Mouse (Mus musculus) MEL (cell line): Measurements from ENCODE around the gene Fam209. TPM values are rescaled to one million over a fixed set of nuclear protein-coding genes. Genes with fewer than 3 reads are reported as not detected.

Experiments
- DNase-seq: peaks from one replicate; pipeline ENCODE4 v3.0.0; 2011; ENCODE audit warnings: low read depth, low spot score
- H3K27ac ChIP-seq: 2 replicates; pipeline ENCODE4 v1.5.1; 2012; ENCODE audit warnings: low read depth, mild to moderate bottlenecking, control low read depth, low read length, moderate library complexity; ENCODE audit not compliant: control insufficient read depth
- H3K27me3 ChIP-seq, 2 experiments: fragments of 150-350 bp in 1 of 2; sonication (generic) in 1 of 2; 2 replicates each; pipeline ENCODE4 v1.6.1; 2012; ENCODE audit warnings: low read length in 2 of 2, mild to moderate bottlenecking in 2 of 2, improper control_type of control experiment in 1 of 2, moderate library complexity in 1 of 2; ENCODE audit not compliant: insufficient read depth in 2 of 2, control insufficient read depth in 1 of 2
- H3K36me3 ChIP-seq, 2 experiments: 2 replicates each; pipeline ENCODE4 v1.6.1; 2012 to 2014; ENCODE audit warnings: low read length in 2 of 2, improper control_type of control experiment in 1 of 2, inconsistent platforms in 1 of 2, mild to moderate bottlenecking in 1 of 2; ENCODE audit not compliant: insufficient read depth in 2 of 2, control insufficient read depth in 1 of 2
- H3K4me1 ChIP-seq, 2 experiments: fragments of 150-350 bp in 1 of 2; sonication (generic) in 1 of 2; 2 replicates each; pipeline ENCODE4 v1.6.1; 2012; ENCODE audit warnings: low read length in 2 of 2, improper control_type of control experiment in 1 of 2, mild to moderate bottlenecking in 1 of 2; ENCODE audit not compliant: insufficient read depth in 2 of 2, control insufficient read depth in 1 of 2
- H3K4me3 ChIP-seq, 2 experiments: fragments of 150-350 bp in 1 of 2; sonication (generic) in 1 of 2; 2 replicates each; pipeline ENCODE4 v1.5.1; 2012; ENCODE audit warnings: low read depth in 2 of 2, low read length in 2 of 2, mild to moderate bottlenecking in 2 of 2, moderate library complexity in 2 of 2, control low read depth in 1 of 2, improper control_type of control experiment in 1 of 2; ENCODE audit not compliant: control insufficient read depth in 1 of 2, insufficient read depth in 1 of 2
- H3K79me2 ChIP-seq: 2 replicates; pipeline ENCODE4 v1.6.1; 2012; ENCODE audit warnings: mild to moderate bottlenecking, low read length, moderate library complexity; ENCODE audit not compliant: control insufficient read depth, poor library complexity, insufficient read depth
- H3K9ac ChIP-seq: 2 replicates; pipeline ENCODE4 v1.6.1; 2012; ENCODE audit warnings: low read depth, mild to moderate bottlenecking, control low read depth, low read length, moderate library complexity; ENCODE audit not compliant: control insufficient read depth, poor library complexity, severe bottlenecking
- H3K9me3 ChIP-seq: fragments of 150-350 bp; sonication (generic); replicated peaks from 2 replicates; pipeline ENCODE4 v1.6.1; 2012; ENCODE audit warnings: mild to moderate bottlenecking, low read length, improper control_type of control experiment, moderate library complexity; ENCODE audit not compliant: insufficient read depth
- BHLHE40 ChIP-seq: IDR thresholded peaks from 2 replicates; pipeline ENCODE4 v1.6.1; 2012; ENCODE audit warnings: low read depth, mild to moderate bottlenecking, inconsistent platforms, low read length, improper control_type of control experiment, borderline replicate concordance
- E2F4 ChIP-seq: IDR thresholded peaks from 2 replicates; pipeline ENCODE4 v1.6.1; 2011; ENCODE audit warnings: low read depth, low read length, improper control_type of control experiment, borderline replicate concordance
- ELF1 ChIP-seq: IDR thresholded peaks from 2 replicates; pipeline ENCODE4 v1.6.1; 2014; ENCODE audit warnings: low read depth, mild to moderate bottlenecking, inconsistent platforms, low read length, improper control_type of control experiment, moderate library complexity
- EP300 ChIP-seq, 2 experiments: IDR thresholded peaks; 2 replicates each; pipeline ENCODE4 v1.6.1; 2011; ENCODE audit warnings: improper control_type of control experiment in 2 of 2, low read length in 2 of 2, low read depth in 1 of 2, mild to moderate bottlenecking in 1 of 2
- GATA1 ChIP-seq: IDR thresholded peaks from 2 replicates; pipeline ENCODE4 v1.6.1; 2011; ENCODE audit warnings: low read depth, low read length, improper control_type of control experiment
- HCFC1 ChIP-seq: IDR thresholded peaks from 2 replicates; pipeline ENCODE4 v1.6.1; 2012; ENCODE audit warnings: low read depth, mild to moderate bottlenecking, inconsistent platforms, low read length, improper control_type of control experiment, moderate library complexity
- JUND ChIP-seq: IDR thresholded peaks from 2 replicates; pipeline ENCODE4 v1.6.1; 2011; ENCODE audit warnings: low read depth, mild to moderate bottlenecking, improper control_type of control experiment, low read length
- MAFK ChIP-seq: IDR thresholded peaks from 2 replicates; pipeline ENCODE4 v1.6.1; 2011; ENCODE audit warnings: low read depth, mild to moderate bottlenecking, low read length, improper control_type of control experiment, borderline replicate concordance
- MAX ChIP-seq: IDR thresholded peaks from 2 replicates; pipeline ENCODE4 v1.6.1; 2011; ENCODE audit warnings: low read length, improper control_type of control experiment
- MXI1 ChIP-seq: IDR thresholded peaks from 2 replicates; pipeline ENCODE4 v1.6.1; 2011; ENCODE audit warnings: mild to moderate bottlenecking, low read depth, low read length, improper control_type of control experiment
- MYB ChIP-seq: IDR thresholded peaks from 2 replicates; pipeline ENCODE4 v1.6.1; 2011; ENCODE audit warnings: mild to moderate bottlenecking, low read depth, low read length, improper control_type of control experiment
- MYC ChIP-seq: IDR thresholded peaks from 2 replicates; pipeline ENCODE4 v1.6.1; 2011; ENCODE audit warnings: low read depth, mild to moderate bottlenecking, low read length, improper control_type of control experiment, moderate library complexity
- NELFE ChIP-seq: IDR thresholded peaks from 2 replicates; pipeline ENCODE4 v1.6.1; 2011; ENCODE audit warnings: low read depth, low read length, improper control_type of control experiment
- POLR2A ChIP-seq, 2 experiments: IDR thresholded peaks; 2 replicates each; pipeline ENCODE4 v1.6.1; 2011 to 2012; ENCODE audit warnings: low read length in 2 of 2, mild to moderate bottlenecking in 2 of 2, control low read depth in 1 of 2, improper control_type of control experiment in 1 of 2, low read depth in 1 of 2, moderate library complexity in 1 of 2; ENCODE audit not compliant: control insufficient read depth in 1 of 2, insufficient read depth in 1 of 2, poor library complexity in 1 of 2
- POLR2AphosphoS2 ChIP-seq: IDR thresholded peaks from 2 replicates; pipeline ENCODE4 v1.6.1; 2011; ENCODE audit warnings: low read length, improper control_type of control experiment
- SIN3A ChIP-seq: IDR thresholded peaks from 2 replicates; pipeline ENCODE4 v1.6.1; 2012; ENCODE audit warnings: low read length, improper control_type of control experiment, inconsistent platforms
- TAL1 ChIP-seq: IDR thresholded peaks from 2 replicates; pipeline ENCODE4 v1.6.1; 2012; ENCODE audit warnings: mild to moderate bottlenecking, inconsistent platforms, low read length, moderate library complexity, mixed read lengths
- TBP ChIP-seq: IDR thresholded peaks from 2 replicates; pipeline ENCODE4 v1.8.0; 2011; ENCODE audit warnings: low read depth, low read length, improper control_type of control experiment
- TCF12 ChIP-seq: IDR thresholded peaks from 2 replicates; pipeline ENCODE4 v1.6.1; 2014; ENCODE audit warnings: low read depth, mild to moderate bottlenecking, inconsistent platforms, low read length, improper control_type of control experiment, moderate library complexity
- UBTF ChIP-seq: IDR thresholded peaks from 2 replicates; pipeline ENCODE4 v1.6.1; 2012; ENCODE audit warnings: low read depth, mild to moderate bottlenecking, inconsistent platforms, low read length, improper control_type of control experiment, moderate library complexity, borderline replicate concordance; ENCODE audit not compliant: insufficient read depth
- USF2 ChIP-seq, 2 experiments: IDR thresholded peaks; 2 replicates each; pipeline ENCODE4 v1.6.1; 2011 to 2012; ENCODE audit warnings: improper control_type of control experiment in 2 of 2, low read length in 2 of 2, borderline replicate concordance in 1 of 2, inconsistent platforms in 1 of 2, low read depth in 1 of 2, mild to moderate bottlenecking in 1 of 2; ENCODE audit not compliant: insufficient read depth in 1 of 2
- ZC3H11A ChIP-seq: IDR thresholded peaks from 2 replicates; pipeline ENCODE4 v1.6.1; 2012; ENCODE audit warnings: low read depth, mild to moderate bottlenecking, inconsistent platforms, low read length, improper control_type of control experiment
- ZKSCAN1 ChIP-seq: IDR thresholded peaks from 2 replicates; pipeline ENCODE4 v1.6.1; 2012; ENCODE audit warnings: low read depth, mild to moderate bottlenecking, inconsistent platforms, low read length, improper control_type of control experiment, moderate library complexity
- ZMIZ1 ChIP-seq: IDR thresholded peaks from 2 replicates; pipeline ENCODE4 v1.6.1; 2012; ENCODE audit warnings: low read depth, mild to moderate bottlenecking, inconsistent platforms, low read length, improper control_type of control experiment, moderate library complexity
- polyA plus RNA-seq, 2 experiments: library from polyadenylated mRNA; stranded (reverse) in 1 of 2; unstranded in 1 of 2; fragments of >175 nt in 1 of 2; fragments of >200 nt in 1 of 2; gene quantifications; 2 replicates each; pipeline versions ENCODE4 v1.2.1 to v1.2.4; 2012; ENCODE audit warnings: low replicate concordance in 2 of 2, low read depth in 1 of 2; ENCODE audit not compliant: insufficient read length in 2 of 2, insufficient read depth in 1 of 2, missing spikeins in 1 of 2
- total RNA-seq: library from RNA; depleted of rRNA; stranded (reverse); fragments of 300-350 nt; gene quantifications from 2 replicates; pipeline ENCODE4 v1.2.3, GENCODE M21; 2012

The Fam209 gene
- total and polyA plus RNA-seq, 3 experiments: 0.31 to 0.65 TPM; not detected in 1

- no peaks in the 10 kb centered on the region for H3K79me2 ChIP-seq
- TF ChIP-seq EP300 (IDR thresholded peaks at IDR 0.05; ENCODE audit: low read depth in 1 of 2, low read length in 2 of 2) (no peak), ZKSCAN1 (peak; percentile 77; the same call in 1 of the 2 replicates)
- no peaks in the 10 kb centered on the region for H3K4me1 ChIP-seq
- no peaks in the 10 kb centered on the region for H3K9me3 ChIP-seq
- H3K36me3 ChIP-seq: no peaks in the 10 kb centered on the region; a peak in 1 of 4 replicates
- no peaks in the 10 kb centered on the region for H3K27me3 ChIP-seq
- no peak overlapping the region for H3K27ac ChIP-seq
- DNase-seq: no peak
- H3K9ac ChIP-seq: no peak overlapping the region
- H3K4me3 ChIP-seq: no peak overlapping the region
Observed at GRCm38 (mm10) chr2:172466427-172467132, 5.7 kb upstream of the Fam209 start.

DNA sequence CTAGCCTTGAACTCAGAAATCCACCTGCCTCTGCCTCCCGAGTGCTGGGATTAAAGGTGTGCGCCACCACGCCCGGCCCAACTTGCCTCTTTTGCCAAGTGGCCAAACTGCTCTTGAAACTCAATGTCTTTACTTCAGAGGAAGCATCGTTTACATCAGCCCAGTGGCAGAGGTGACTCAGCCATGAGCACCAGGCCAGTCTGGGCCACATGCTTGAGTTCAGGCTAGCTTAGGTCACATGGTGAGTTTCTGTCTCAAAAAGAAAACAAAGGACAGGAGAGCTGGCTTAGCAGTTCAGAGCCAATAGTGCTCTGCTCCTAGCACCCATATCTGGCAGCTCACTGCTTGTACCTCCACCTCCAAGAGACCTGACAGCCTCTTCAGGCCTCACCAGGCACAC lies 5.1 kb upstream of the Fam209 start:
- H3K27ac ChIP-seq: no peak overlapping the region
- H3K27me3 ChIP-seq: no peaks in the 10 kb centered on the region
- DNase-seq: no peak
- no peak overlapping the region for H3K9ac ChIP-seq
- no peaks in the 10 kb centered on the region for H3K9me3 ChIP-seq
- no peaks in the 10 kb centered on the region for H3K4me1 ChIP-seq
- H3K36me3 ChIP-seq: no peaks in the 10 kb centered on the region; a peak in 1 of 4 replicates
- TF ChIP-seq TAL1 (no peak), HCFC1 (no peak), ZMIZ1 (no peak), MYB (no peak), MYC (no peak), ZKSCAN1 (no peak), TCF12 (no peak), TBP (no peak), ELF1 (no peak), E2F4 (no peak), ZC3H11A (no peak), GATA1 (no peak)
- no peaks in the 10 kb centered on the region for H3K79me2 ChIP-seq
- H3K4me3 ChIP-seq: no peak overlapping the region

GRCm38 (mm10) chr2:172468346-172468819 lies 3.9 kb upstream of the Fam209 start:
- no peak for DNase-seq
- H3K9ac ChIP-seq: no peak overlapping the region

More at GRCm38 (mm10) chr2:172468346-172468819, 3.9 kb upstream of the Fam209 start:
- Histone ChIP-seq H3K4me1 (no peaks in the 10 kb centered on the region), H3K36me3 (no peaks in the 10 kb centered on the region; a peak in 1 of 4 replicates), H3K27ac (no peak overlapping the region), H3K27me3 (no peaks in the 10 kb centered on the region), H3K9me3 (no peaks in the 10 kb centered on the region), H3K4me3 (no peak overlapping the region), H3K79me2 (no peaks in the 10 kb centered on the region)
- TF ChIP-seq JUND (no peak), SIN3A (no peak), MXI1 (no peak), USF2 (IDR thresholded peaks at IDR 0.05; ENCODE audit: borderline replicate concordance in 1 of 2, insufficient read depth in 1 of 2, low read depth in 1 of 2, low read length in 2 of 2) (no peak), ZKSCAN1 (no peak), TBP (no peak), UBTF (no peak), E2F4 (no peak), MAFK (no peak), BHLHE40 (no peak), GATA1 (no peak), ZMIZ1 (no peak), NELFE (no peak), POLR2A (IDR thresholded peaks at IDR 0.05; ENCODE audit: control insufficient read depth in 1 of 2, insufficient read depth in 1 of 2, low read depth in 1 of 2, low read length in 2 of 2, poor library complexity in 1 of 2) (no peak), MAX (no peak), POLR2AphosphoS2 (no peak)
